9 mouse cellular contexts compared by ENCODE assay signal in the genomic region with DNA sequence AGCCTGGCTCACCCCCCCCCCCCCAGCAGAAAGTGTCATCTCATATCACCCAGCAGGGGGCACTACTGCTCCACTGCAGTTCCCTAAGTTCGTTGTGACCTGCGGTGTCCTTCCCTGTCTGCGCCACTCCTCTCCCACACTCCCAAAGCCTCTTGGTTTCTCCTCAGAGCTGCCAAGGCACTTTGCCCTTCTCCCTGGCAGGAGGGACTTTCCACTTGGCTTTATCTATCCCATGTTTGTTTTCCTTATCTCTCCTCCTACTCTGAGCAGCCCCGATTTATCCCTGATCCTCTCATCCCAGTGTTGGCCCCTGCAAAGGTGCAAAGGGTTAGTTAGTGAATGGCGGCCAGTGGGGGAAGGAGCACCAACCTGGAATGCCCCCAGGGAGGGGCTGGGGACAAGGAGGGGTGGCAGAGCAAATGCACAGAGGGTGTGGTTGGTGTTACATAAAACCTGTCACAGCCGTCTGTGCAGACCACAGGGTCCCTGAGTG. TPM values are rescaled to one million over a fixed set of nuclear protein-coding genes. Genes with fewer than 3 reads are reported as not detected.
DNase-seq lines count a peak whose midpoint lies in the region; ATAC-seq lines count a peak whose summit lies in the region.
"Had no signal": no experiment of that assay in that cellular context is flagged by ENCODE, and none has a peak within 500 bp of the region (broad histone marks: within the 10 kb centered on the region; RNA-seq: fewer than 3 reads in every experiment).

No protein-coding gene starts in this region.

- H3K9ac ChIP-seq in neural tube, embryonic 15.5 days (replicated peaks) = no peak overlapping the region
- no peak overlapping the region for H3K9ac ChIP-seq in liver, embryonic 12.5 days

- no peaks in the 10 kb centered on the region for H3K36me3 ChIP-seq in neural tube, embryonic 15.5 days
- no peaks in the 10 kb centered on the region for H3K36me3 ChIP-seq in liver, embryonic 12.5 days

- no peak overlapping the region for H3K4me3 ChIP-seq in neural tube, embryonic 15.5 days (replicated peaks)
- no peak overlapping the region for H3K4me3 ChIP-seq in liver, embryonic 12.5 days
- H3K4me3 ChIP-seq: erythroblast, embryonic 14.5 days had no signal

- H3K9me3 ChIP-seq in neural tube, embryonic 15.5 days (replicated peaks) = no peaks in the 10 kb centered on the region
- no peaks in the 10 kb centered on the region for H3K9me3 ChIP-seq in liver, embryonic 12.5 days (replicated peaks)

- 43% methylated on average over 6 of the region's 6 CpGs for WGBS in neural tube, embryonic 15.5 days
- WGBS in liver, embryonic 12.5 days (ENCODE audit: insufficient replicate concordance) = 7% methylated on average over 6 of the region's 6 CpGs

- H3K4me1 ChIP-seq in neural tube, embryonic 15.5 days = no peaks in the 10 kb centered on the region
- H3K4me1 ChIP-seq in liver, embryonic 12.5 days = peaks cover 14% of the 10 kb centered on the region

- H3K4me2 ChIP-seq in neural tube, embryonic 15.5 days = no peak overlapping the region
- H3K4me2 ChIP-seq in liver, embryonic 12.5 days = no peak overlapping the region

- intact Hi-C loops in gastrocnemius, postnatal 14 days (cut with DNase I; ENCODE audit: low total_unique reads) = loop anchor here (5.0 to 10.0 kb wide), 2 partner anchors 74 to 166 kb away; no protein-coding TSS in a partner anchor

- no peak for ATAC-seq in neural tube, embryonic 15.5 days (ENCODE audit: low FRiP score)
- ATAC-seq in liver, embryonic 12.5 days = peak; percentile 67

- peaks cover 6% of the 10 kb centered on the region for H3K27me3 ChIP-seq in neural tube, embryonic 15.5 days (replicated peaks)
- peaks cover 52% of the 10 kb centered on the region for H3K27me3 ChIP-seq in liver, embryonic 12.5 days (replicated peaks)

- DNase-seq in neural tube, embryonic 10.5 days (ENCODE audit: extremely low spot score, low spot score) = peak; percentile 41
- peak; percentile 44 for DNase-seq in cerebellum, adult 11-12 months
- peak; percentile 63 for DNase-seq in gastrocnemius, postnatal 14 days
- peak; percentile 64 for DNase-seq in kidney, adult 18-20 months
- peak; percentile 9 for DNase-seq in ovary, postnatal 10 days (ENCODE audit: low spot score)
- DNase-seq in thymus, postnatal 25 days = peak; percentile 53

- no peak overlapping the region for H3K27ac ChIP-seq in neural tube, embryonic 15.5 days (replicated peaks)
- H3K27ac ChIP-seq in liver, embryonic 12.5 days = no peak overlapping the region

RNA-seq across cellular contexts. Expression of gene Mlxipl, which starts 28.9 kb away (rescaled TPM):
- 0.79 and 0.84 TPM in 2 replicates for polyA plus RNA-seq in neural tube, embryonic 15.5 days (2015; fragmentation: Nextera tagmentation; extraction: Ambion mirVana)
- total RNA-seq in gastrocnemius, postnatal 14 days (2021) = 10 to 100 TPM; 37.5 to 40.6 TPM
- polyA plus RNA-seq in liver, embryonic 12.5 days (2016; fragmentation: Nextera tagmentation; extraction: Ambion mirVana) = 11.6 and 12.2 TPM in 2 replicates

RNA-seq across cellular contexts. Expression of gene Tbl2, which starts 30.8 kb away (rescaled TPM):
- polyA plus RNA-seq in neural tube, embryonic 15.5 days (2015; fragmentation: Nextera tagmentation; extraction: Ambion mirVana) = 15.8 and 17.5 TPM in 2 replicates
- 10 to 100 TPM; 11.9 to 13.3 TPM for total RNA-seq in gastrocnemius, postnatal 14 days (2021)
- polyA plus RNA-seq in liver, embryonic 12.5 days (2016; fragmentation: Nextera tagmentation; extraction: Ambion mirVana) = 17.1 and 18.9 TPM in 2 replicates

RNA-seq across cellular contexts. Expression of gene Vps37d, which starts 40.6 kb away (rescaled TPM):
- 30.3 and 34.0 TPM in 2 replicates for polyA plus RNA-seq in neural tube, embryonic 15.5 days (2015; fragmentation: Nextera tagmentation; extraction: Ambion mirVana)
- 1 to 10 TPM in 1 of 2 experiments, under 1 TPM in 1; 0.84 to 1.7 TPM for total RNA-seq in gastrocnemius, postnatal 14 days (2021)
- polyA plus RNA-seq in liver, embryonic 12.5 days (2016; fragmentation: Nextera tagmentation; extraction: Ambion mirVana) = 1.2 and 1.3 TPM in 2 replicates
- polyA plus RNA-seq: erythroblast, embryonic 14.5 days had no signal

RNA-seq across cellular contexts. Expression of gene Bcl7b, which starts 49.4 kb away (rescaled TPM):
- 44.6 and 46.4 TPM in 2 replicates for polyA plus RNA-seq in neural tube, embryonic 15.5 days (2015; fragmentation: Nextera tagmentation; extraction: Ambion mirVana)
- 10 to 100 TPM; 24.7 to 25.3 TPM for total RNA-seq in gastrocnemius, postnatal 14 days (2021)
- 38.2 and 44.3 TPM in 2 replicates for polyA plus RNA-seq in liver, embryonic 12.5 days (2016; fragmentation: Nextera tagmentation; extraction: Ambion mirVana)

RNA-seq across cellular contexts. Expression of gene Bud23, which starts 53.9 kb away (rescaled TPM):
- polyA plus RNA-seq in neural tube, embryonic 15.5 days (2015; fragmentation: Nextera tagmentation; extraction: Ambion mirVana) = 75.0 and 87.9 TPM in 2 replicates
- total RNA-seq in gastrocnemius, postnatal 14 days (2021) = 10 to 100 TPM; 24.7 to 33.0 TPM
- 97.8 and 104 TPM in 2 replicates for polyA plus RNA-seq in liver, embryonic 12.5 days (2016; fragmentation: Nextera tagmentation; extraction: Ambion mirVana)

Comparison
In these comparisons a context has a peak if more than half of its experiments do, and no peak if none do; other contexts are left out.
1. DNase-seq: peak in every context shown above with its lines; median percentile 64 in kidney, adult 18-20 months; 63 in gastrocnemius, postnatal 14 days; 53 in thymus, postnatal 25 days; 44 in cerebellum, adult 11-12 months; 41 in neural tube, embryonic 10.5 days; 9 in ovary, postnatal 10 days.
2. RNA of gene Vps37d, which starts 40.6 kb away (polyA plus RNA-seq): 30.3 to 34.0 TPM in neural tube, embryonic 15.5 days; 1.2 to 1.3 TPM in liver, embryonic 12.5 days; every median in the first group is over 10 times any median in the second.